Mouse (Mus musculus) ES-Bruce4 (cell line): ENCODE results near the gene Rprd1b.

Experiments
- CTCF ChIP-seq: IDR thresholded peaks from one replicate; pipeline ENCODE4 v1.8.1; 2011; ENCODE audit warnings: low read depth, low read length
- POLR2A ChIP-seq: IDR thresholded peaks from one replicate; pipeline ENCODE4 v1.8.1; 2011; ENCODE audit warnings: low read length; ENCODE audit not compliant: insufficient read depth

- TF ChIP-seq POLR2A (no peak), CTCF (no peak)
These were observed 31.4 kb downstream of the Rprd1b start for GRCm38 (mm10) chr2:158059666-158060105.
